Mouse (Mus musculus) heart, embryonic 12.5 days (tissue): Measurements from ENCODE around the gene Gm21366. TPM values are rescaled to one million over a fixed set of nuclear protein-coding genes. Genes with fewer than 3 reads are reported as not detected.
"Not testable (repeated sequence)": the region's sequence is repeated elsewhere in the genome, so short reads cannot be mapped to it uniquely, and the experiment has no call there.

Experiments used
- ATAC-seq: fragments of 200-750 bp; cut with Nextera tagmentation; 2 replicates; pipeline ENCODE4 v1.8.0; 2017; ENCODE audit warnings: moderate TSS enrichment, moderate library complexity; ENCODE audit not compliant: insufficient number of reproducible peaks, low FRiP score
- H3K27ac ChIP-seq: fragments of 300-500 bp; sonication (generic); 2 replicates; pipeline ENCODE4 v1.5.1; 2016; ENCODE audit warnings: mild to moderate bottlenecking, moderate library complexity; ENCODE audit not compliant: poor library complexity, severe bottlenecking
- H3K27me3 ChIP-seq: fragments of 300-500 bp; sonication (generic); replicated peaks from 2 replicates; pipeline ENCODE4 v1.6.1; 2016; ENCODE audit warnings: mild to moderate bottlenecking, moderate library complexity
- H3K36me3 ChIP-seq: fragments of 300-500 bp; sonication (generic); 2 replicates; pipeline ENCODE4 v1.6.1; 2016; ENCODE audit warnings: mild to moderate bottlenecking, moderate library complexity
- H3K4me1 ChIP-seq: fragments of 300-500 bp; sonication (generic); replicated peaks from 2 replicates; pipeline ENCODE4 v1.6.1; 2016; ENCODE audit warnings: mild to moderate bottlenecking
- H3K4me2 ChIP-seq: fragments of 300-500 bp; sonication (generic); 2 replicates; pipeline ENCODE4 v1.6.1; 2016; ENCODE audit warnings: mild to moderate bottlenecking, moderate library complexity
- H3K4me3 ChIP-seq: fragments of 300-500 bp; sonication (generic); 2 replicates; pipeline ENCODE4 v1.5.1; 2016; ENCODE audit warnings: mild to moderate bottlenecking
- H3K9ac ChIP-seq: fragments of 300-500 bp; sonication (generic); 2 replicates; pipeline ENCODE4 v1.6.1; 2016; ENCODE audit warnings: mild to moderate bottlenecking, moderate library complexity
- H3K9me3 ChIP-seq: fragments of 300-500 bp; sonication (generic); replicated peaks from 2 replicates; pipeline ENCODE4 v1.6.1; 2016; ENCODE audit warnings: mild to moderate bottlenecking, moderate library complexity
- WGBS: fragments of 180-500 bp; shearing (Covaris S2); methylation state at CpG from one replicate; pipeline ENCODE4 v1.1.7; 2016; 5-methylcytosine and 5-hydroxymethylcytosine counted together
- polyA plus RNA-seq: library from polyadenylated mRNA; unstranded; fragments of >200 nt; fragmentation: Nextera tagmentation; extraction: Ambion mirVana; gene quantifications from 2 replicates; pipeline ENCODE4 v1.2.1, GENCODE M21; 2016

The Gm21366 gene
- not detected in 2 replicates for polyA plus RNA-seq

GRCm38 (mm10) chrY:22861156-22861555, at the start of gene Gm21366:
Gm21366 (minus strand) TSS chrY:22861256.
- not testable (repeated sequence) for H3K27me3 ChIP-seq, ATAC-seq, H3K4me2 ChIP-seq, H3K9ac ChIP-seq, H3K27ac ChIP-seq, H3K36me3 ChIP-seq, H3K9me3 ChIP-seq, H3K4me1 ChIP-seq, H3K4me3 ChIP-seq
- WGBS = no CpG with 5 or more reads among the region's 6 CpGs
